Mouse (Mus musculus) G1E-ER4 (cell line): Measurements from ENCODE around the gene Uxt. TPM values are rescaled to one million over a fixed set of nuclear protein-coding genes. Genes with fewer than 3 reads are reported as not detected.

Experiments
- GATA1 ChIP-seq: IDR thresholded peaks from one replicate; pipeline ENCODE4 v1.8.0; 2012; ENCODE audit warnings: low read length, inconsistent platforms
- polyA plus RNA-seq: library from polyadenylated mRNA; stranded (reverse); fragments of >175 nt; gene quantifications from 2 replicates; pipeline ENCODE4 v1.2.3, GENCODE M21; 2012

The Uxt gene
- polyA plus RNA-seq, result 20.6 and 35.5 TPM in 2 replicates

GRCm38 (mm10) chrX:20961477-20962378 is at the start of gene Uxt:
Gene Uxt (minus strand): TSS chrX:20962017.
- no peak for TF ChIP-seq GATA1

DNA sequence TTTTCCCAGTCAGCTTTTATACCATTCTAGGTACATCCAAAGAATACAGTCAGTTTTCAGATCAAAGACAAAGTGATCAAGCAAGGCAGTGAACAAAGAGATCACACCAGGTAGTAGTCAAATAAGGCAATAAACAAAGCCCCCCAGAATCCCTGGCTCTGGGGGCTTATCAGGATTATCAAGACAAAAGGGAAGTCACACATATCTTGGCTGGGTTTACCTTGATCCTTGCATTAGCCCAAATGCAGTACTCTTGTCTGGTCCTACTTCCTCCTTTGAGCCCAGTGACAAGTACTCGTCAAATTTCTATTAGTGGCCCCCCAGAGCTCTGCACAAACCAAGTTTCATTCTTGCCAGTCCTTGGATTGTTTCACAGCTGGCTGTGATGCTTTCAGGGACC is 19.1 kb upstream of the Uxt start:
- TF ChIP-seq GATA1, result no peak

- no peak for TF ChIP-seq GATA1
Observed at GRCm38 (mm10) chrX:20950191-20950880, 11.5 kb downstream of the Uxt start, which contains the start of gene Elk1. Gene Elk1 (minus strand): TSS chrX:20950608.

DNA sequence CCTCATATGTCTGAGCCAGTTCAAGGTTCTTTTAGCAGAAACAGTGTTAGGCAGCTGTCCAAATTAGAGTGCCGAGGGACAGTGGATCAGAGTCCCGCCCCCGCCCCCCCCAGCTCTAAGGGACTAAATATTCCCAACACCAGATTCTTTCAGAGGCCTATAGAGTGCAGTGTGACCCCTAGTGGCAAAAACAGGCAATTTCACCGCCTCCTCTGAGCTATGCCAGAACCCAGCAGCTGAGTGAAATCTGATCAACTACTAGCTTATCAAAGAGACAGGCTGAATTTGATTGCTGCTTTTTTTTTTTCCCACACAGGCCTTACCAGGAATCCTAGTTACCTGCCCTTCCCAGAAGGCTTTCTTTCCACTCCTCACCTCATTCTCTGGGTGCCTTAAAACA is 15.8 kb downstream of the Uxt start:
- TF ChIP-seq GATA1, result no peak

GRCm38 (mm10) chrX:20931963-20932362 is 29.9 kb downstream of the Uxt start:
- no peak for TF ChIP-seq GATA1

DNA sequence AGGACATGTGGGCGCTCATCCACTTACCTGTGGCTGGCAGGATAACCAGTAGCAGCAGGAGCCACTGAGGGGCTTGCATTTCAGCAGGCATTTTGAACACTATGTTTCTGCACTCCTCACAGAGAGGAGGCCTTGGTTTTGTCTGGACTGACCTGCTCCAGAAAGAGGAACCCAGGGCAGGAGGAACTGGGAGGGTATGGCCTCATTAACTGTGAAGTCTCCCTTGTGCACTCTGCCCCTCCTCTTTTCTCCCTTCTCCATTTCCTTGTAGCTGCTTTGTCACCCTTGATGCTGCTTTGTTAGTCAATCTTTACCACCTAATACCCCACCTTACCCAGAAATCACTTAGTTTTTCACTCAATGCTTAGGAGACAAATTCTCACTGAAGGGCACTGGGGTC is 30.5 kb downstream of the Uxt start, which contains the start of gene Cfp:
TSS of gene Cfp (minus strand) at position 192 of the 400 bp plus-strand sequence.
- TF ChIP-seq GATA1, result no peak

- TF ChIP-seq GATA1, result no peak
Observed at GRCm38 (mm10) chrX:20929859-20930258, 32.0 kb downstream of the Uxt start.

DNA sequence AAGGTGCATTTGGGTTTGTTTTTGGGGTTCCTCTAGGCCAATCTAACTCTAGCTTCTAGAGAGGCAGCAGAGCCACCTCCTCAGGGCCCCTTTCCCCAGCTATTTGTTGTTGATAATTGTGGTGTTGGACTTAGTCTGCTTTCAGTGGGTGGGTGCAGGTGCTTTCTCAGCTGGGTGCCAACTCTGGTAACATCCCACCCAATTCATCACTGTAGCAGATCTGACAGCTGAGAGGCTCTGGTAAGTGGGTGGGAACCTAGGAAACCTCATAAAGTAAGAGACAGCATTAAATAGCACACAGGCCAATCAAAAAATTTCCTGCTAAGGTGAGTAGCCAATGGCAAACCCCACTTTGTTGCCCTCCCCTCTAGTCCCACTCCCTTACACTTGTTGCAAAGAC is 36.8 kb downstream of the Uxt start:
- TF ChIP-seq GATA1, result no peak

DNA sequence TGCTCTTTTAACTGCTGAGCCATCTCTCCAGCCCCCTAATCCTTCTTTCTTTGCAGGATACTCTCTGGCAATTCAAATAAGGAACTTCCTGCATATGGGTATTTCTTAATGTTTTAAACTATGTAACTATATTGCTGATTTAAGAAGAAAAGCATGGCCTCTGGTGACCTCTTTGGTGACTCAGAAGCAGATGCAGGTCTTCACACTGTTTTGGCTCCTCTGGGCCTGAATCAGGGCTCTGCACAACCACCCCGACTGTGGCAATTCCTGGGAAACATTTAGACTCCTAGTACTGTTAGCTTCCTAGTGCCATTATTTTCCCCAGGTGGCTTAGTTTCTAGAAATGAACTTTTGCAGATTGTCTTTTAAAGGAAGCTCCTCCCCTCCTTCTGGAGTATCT is 38.3 kb downstream of the Uxt start:
- no peak for TF ChIP-seq GATA1

DNA sequence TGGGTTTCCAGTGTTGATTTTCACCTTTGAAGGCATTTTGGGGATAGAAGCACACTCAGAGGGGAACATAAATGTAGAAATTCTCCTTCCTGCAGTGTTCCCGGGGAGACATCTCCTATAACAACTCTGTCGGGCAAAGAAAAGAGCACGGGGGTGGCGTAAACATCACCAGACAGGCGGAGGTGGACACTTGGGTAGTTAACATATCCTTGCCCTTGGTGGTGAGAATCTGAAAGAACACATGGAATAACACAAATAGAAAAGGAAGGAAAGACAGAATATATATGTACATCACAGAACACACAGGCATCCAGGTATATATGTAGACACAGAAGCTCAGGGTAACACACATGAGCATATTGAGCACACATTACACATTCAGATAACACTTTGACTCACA is 40.5 kb downstream of the Uxt start:
- TF ChIP-seq GATA1, result no peak

GRCm38 (mm10) chrX:20920844-20921364 is 40.9 kb downstream of the Uxt start, which contains the start of gene Syn1:
Gene Syn1 (minus strand): TSS chrX:20921004.
- TF ChIP-seq GATA1, result no peak

- TF ChIP-seq GATA1, result no peak
Observed at GRCm38 (mm10) chrX:20920249-20920843, 41.5 kb downstream of the Uxt start.

- no peak for TF ChIP-seq GATA1
Observed at GRCm38 (mm10) chrX:20915075-20915474, 46.7 kb downstream of the Uxt start.

- no peak for TF ChIP-seq GATA1
Observed at GRCm38 (mm10) chrX:20913726-20914125, 48.1 kb downstream of the Uxt start.

GRCm38 (mm10) chrX:20910074-20910473 is 51.7 kb downstream of the Uxt start:
- no peak for TF ChIP-seq GATA1

Other genes with a start within 250 kb of the Uxt start
- 12.7 and 47.6 TPM in 2 replicates for gene Araf, start 164.2 kb downstream of the Uxt start, polyA plus RNA-seq
- gene Timp1, start 91.9 kb downstream of the Uxt start, polyA plus RNA-seq, result not detected in 2 replicates
- not detected in 2 replicates for gene Syn1, start 41.0 kb downstream of the Uxt start, polyA plus RNA-seq
- gene Cfp, start 30.5 kb downstream of the Uxt start, polyA plus RNA-seq, result 3.8 and 5.4 TPM in 2 replicates
- gene Elk1, start 11.4 kb downstream of the Uxt start, polyA plus RNA-seq, result 15.0 and 17.8 TPM in 2 replicates
- 0.08 and 0.19 TPM in 2 replicates for gene Zfp182, start 100.3 kb upstream of the Uxt start, polyA plus RNA-seq
- not detected in 2 replicates for gene Spaca5, start 106.4 kb upstream of the Uxt start, polyA plus RNA-seq
- not detected in 2 replicates for gene Zfp300, start 127.5 kb upstream of the Uxt start, polyA plus RNA-seq
- gene Ssxa1, start 153.8 kb upstream of the Uxt start, polyA plus RNA-seq, result not detected in 2 replicates
- gene Gm21876, start 213.6 kb upstream of the Uxt start, polyA plus RNA-seq, result not detected in 2 replicates